Mouse (Mus musculus) gastrocnemius, adult 8-10 months (tissue): ENCODE measurements around the gene Btnl1. TPM values are rescaled to one million over a fixed set of nuclear protein-coding genes. Genes with fewer than 3 reads are reported as not detected.

Experiments used
- DNase-seq, 2 experiments: peaks; one replicate each; pipeline ENCODE4 v3.0.0; 2022; ENCODE audit warnings: low spot score in 2 of 2
- total RNA-seq, 4 experiments: library from RNA; stranded (reverse); gene quantifications; 2 replicates each; pipeline ENCODE4 v1.2.4; 2022

Btnl1 gene
- total RNA-seq, 4 experiments from 2014 or later = not detected

GRCm38 (mm10) chr17:34384699-34385098 lies 7.8 kb downstream of the Btnl1 start:
- DNase-seq = no peak

GRCm38 (mm10) chr17:34386656-34387055 lies 9.7 kb downstream of the Btnl1 start:
- DNase-seq = no peak

GRCm38 (mm10) chr17:34388513-34388912 lies 11.6 kb downstream of the Btnl1 start:
- DNase-seq = no peak

GRCm38 (mm10) chr17:34391507-34391906 lies 14.6 kb downstream of the Btnl1 start:
- no peak for DNase-seq

GRCm38 (mm10) chr17:34392321-34392720 lies 15.4 kb downstream of the Btnl1 start:
- DNase-seq = no peak

- no peak for DNase-seq
Measured at GRCm38 (mm10) chr17:34397357-34397756, 20.4 kb downstream of the Btnl1 start.

GRCm38 (mm10) chr17:34398058-34398710 lies 21.3 kb downstream of the Btnl1 start:
- peak in 1 of 2 experiments; percentile 33 for DNase-seq

- DNase-seq = peak; percentile 34 to 44
Measured at GRCm38 (mm10) chr17:34398711-34399393, 21.9 kb downstream of the Btnl1 start, which contains the start of gene BC051142. Gene BC051142, plus strand, starts transcription at chr17:34398820.

- DNase-seq = no peak
Measured at GRCm38 (mm10) chr17:34399394-34399715, 22.4 kb downstream of the Btnl1 start.

GRCm38 (mm10) chr17:34411117-34411516 lies 34.2 kb downstream of the Btnl1 start:
- DNase-seq = peak in 1 of 2 experiments; percentile 11

- no peak for DNase-seq
Measured at GRCm38 (mm10) chr17:34420014-34420413, 43.1 kb downstream of the Btnl1 start.

- no peak for DNase-seq
Measured at GRCm38 (mm10) chr17:34427597-34427996, 50.7 kb downstream of the Btnl1 start.

Other genes starting within 250 kb of the Btnl1 start
- gene H2-DMb2, start 233.8 kb upstream of the Btnl1 start, total RNA-seq = under 1 TPM in 2 of 4 experiments, not detected in 2; 0.40 to 0.61 TPM
- gene H2-DMb1, start 224.1 kb upstream of the Btnl1 start, total RNA-seq = under 1 TPM in 2 of 4 experiments, not detected in 2; 0.19 to 0.81 TPM
- 1 to 10 TPM in 3 of 4 experiments, under 1 TPM in 1; 0.82 to 1.3 (median 1.2) TPM for gene Tap1, start 189.6 kb upstream of the Btnl1 start, total RNA-seq
- gene Psmb9, start 189.4 kb upstream of the Btnl1 start, total RNA-seq = 1 to 10 TPM; 1.4 to 2.1 (median 1.7) TPM
- gene Psmb8, start 179.4 kb upstream of the Btnl1 start, total RNA-seq = 1 to 10 TPM; 2.1 to 4.3 (median 3.4) TPM
- gene Tap2, start 173.6 kb upstream of the Btnl1 start, total RNA-seq = 1 to 10 TPM; 5.1 to 7.6 (median 6.7) TPM
- under 1 TPM in 1 of 4 experiments, not detected in 3; 0.10 TPM for gene H2-Ob, start 138.2 kb upstream of the Btnl1 start, total RNA-seq
- 1 to 10 TPM; 2.3 to 4.7 (median 3.9) TPM for gene H2-Ab1, start 119.4 kb upstream of the Btnl1 start, total RNA-seq
- 1 to 10 TPM; 3.1 to 4.1 (median 3.5) TPM for gene H2-Aa, start 89.3 kb upstream of the Btnl1 start, total RNA-seq
- gene H2-Eb1, start 71.3 kb upstream of the Btnl1 start, total RNA-seq = 1 to 10 TPM; 2.6 to 6.3 (median 3.7) TPM
- gene H2-Eb2, start 51.5 kb upstream of the Btnl1 start, total RNA-seq = not detected
- under 1 TPM in 2 of 4 experiments, not detected in 2; 0.35 to 0.47 TPM for gene Btnl2, start 22.3 kb upstream of the Btnl1 start, total RNA-seq
- not detected for gene BC051142, start 21.7 kb downstream of the Btnl1 start, total RNA-seq
- not detected for gene Btnl4, start 100.2 kb downstream of the Btnl1 start, total RNA-seq
- gene Btnl6, start 140.2 kb downstream of the Btnl1 start, total RNA-seq = not detected
- 1 to 10 TPM; 4.6 to 8.2 (median 5.7) TPM for gene Notch4, start 187.1 kb downstream of the Btnl1 start, total RNA-seq
- gene Gpsm3, start 212.7 kb downstream of the Btnl1 start, total RNA-seq = 1 to 10 TPM in 1 of 4 experiments, under 1 TPM in 3; 0.53 to 1.8 (median 0.77) TPM
- gene Pbx2, start 214.1 kb downstream of the Btnl1 start, total RNA-seq = 10 to 100 TPM in 3 of 4 experiments, 1 to 10 TPM in 1; 9.1 to 15.4 (median 13.8) TPM
- gene Ager, start 220.7 kb downstream of the Btnl1 start, total RNA-seq = under 1 TPM in 1 of 4 experiments, not detected in 3; 0.19 TPM
- gene Rnf5, start 226.6 kb downstream of the Btnl1 start, total RNA-seq = 10 to 100 TPM; 20.2 to 23.9 (median 22.7) TPM
- gene Agpat1, start 227.1 kb downstream of the Btnl1 start, total RNA-seq = 100 to 1,000 TPM in 2 of 4 experiments, 10 to 100 TPM in 2; 89.5 to 104 (median 97.0) TPM
- gene Egfl8, start 238.8 kb downstream of the Btnl1 start, total RNA-seq = 1 to 10 TPM in 3 of 4 experiments, under 1 TPM in 1; 0.77 to 1.4 (median 1.1) TPM